14 mouse cellular contexts compared by ENCODE assay signal in the genomic region with DNA sequence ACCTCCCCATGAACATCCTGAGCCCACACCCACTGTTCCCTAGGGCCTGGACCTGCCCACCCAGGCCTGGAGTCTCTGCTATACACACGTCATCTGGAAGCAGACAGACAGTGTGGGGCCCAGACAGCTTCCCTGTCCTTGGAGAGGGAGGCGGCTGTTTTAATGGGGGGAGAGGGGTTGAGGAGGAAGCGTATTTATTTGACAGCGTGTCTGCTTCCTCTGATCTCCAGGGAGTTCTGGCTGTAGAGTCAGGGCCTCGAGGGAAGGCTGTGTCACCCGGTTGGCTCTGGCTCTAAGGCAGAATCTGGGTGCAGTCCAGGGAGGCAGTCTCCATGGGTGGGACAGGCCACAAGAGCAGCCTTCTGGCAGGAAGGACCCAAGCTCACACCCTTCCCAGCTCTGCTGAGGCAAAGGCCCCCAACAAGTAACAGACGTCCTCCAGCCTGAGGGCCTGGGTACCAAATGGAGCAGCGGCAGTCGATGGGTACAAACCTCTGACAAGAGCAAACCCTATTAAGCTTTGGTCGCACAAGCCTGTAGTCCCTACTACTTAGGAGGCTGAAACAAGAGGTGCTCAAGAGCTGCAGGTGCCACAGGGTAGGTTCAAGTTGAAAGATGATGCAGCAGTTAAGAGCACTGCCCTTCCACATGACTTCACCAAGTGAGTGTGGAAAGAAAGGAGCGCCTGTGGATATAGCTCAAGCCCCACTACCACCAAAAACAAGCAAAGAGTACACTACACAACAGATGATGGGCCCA. TPM values are rescaled to one million over a fixed set of nuclear protein-coding genes. Genes with fewer than 3 reads are reported as not detected.
DNase-seq lines count a peak whose midpoint lies in the region; ATAC-seq lines count a peak whose summit lies in the region.
"Had no signal": no experiment of that assay in that cellular context is flagged by ENCODE, and none has a peak within 500 bp of the region (broad histone marks: within the 10 kb centered on the region; RNA-seq: fewer than 3 reads in every experiment).

No protein-coding gene starts in this region.

- ATAC-seq in heart, embryonic 12.5 days (ENCODE audit: insufficient number of reproducible peaks, low FRiP score), result no peak
- no peak for ATAC-seq in embryonic facial prominence, embryonic 15.5 days (ENCODE audit: insufficient number of reproducible peaks, low FRiP score, low TSS enrichment, low read depth)

- H3K9ac ChIP-seq in heart, embryonic 12.5 days, result no peak overlapping the region; the same call in 1 of the 2 replicates
- H3K9ac ChIP-seq in embryonic facial prominence, embryonic 15.5 days, result no peak overlapping the region
- H3K9ac ChIP-seq: hindbrain, embryonic 13.5 days; stomach, embryonic 15.5 days had no signal

- no peak overlapping the region for H3K4me2 ChIP-seq in heart, embryonic 12.5 days
- H3K4me2 ChIP-seq in embryonic facial prominence, embryonic 15.5 days (replicated peaks), result no peak overlapping the region
- H3K4me2 ChIP-seq: hindbrain, embryonic 13.5 days; stomach, embryonic 15.5 days had no signal

- peaks cover 49% of the 10 kb centered on the region for H3K4me1 ChIP-seq in heart, embryonic 12.5 days (replicated peaks)
- peaks cover 43% of the 10 kb centered on the region for H3K4me1 ChIP-seq in embryonic facial prominence, embryonic 15.5 days

- no peaks in the 10 kb centered on the region for H3K9me3 ChIP-seq in heart, embryonic 12.5 days (replicated peaks)
- H3K9me3 ChIP-seq in embryonic facial prominence, embryonic 15.5 days (replicated peaks), result no peaks in the 10 kb centered on the region
- H3K9me3 ChIP-seq: hindbrain, embryonic 13.5 days; stomach, embryonic 15.5 days had no signal

- no peak overlapping the region; the same call in 1 of the 2 replicates for H3K27ac ChIP-seq in heart, embryonic 12.5 days (ENCODE audit: poor library complexity, severe bottlenecking)
- H3K27ac ChIP-seq in embryonic facial prominence, embryonic 15.5 days (replicated peaks), result peak overlapping the region; percentile 77
- H3K27ac ChIP-seq: hindbrain, embryonic 13.5 days; stomach, embryonic 15.5 days had no signal

- 0 out of 2 replicates have a peak, but pooled peaks cover 4% of the 10 kb centered on the region for H3K36me3 ChIP-seq in heart, embryonic 12.5 days
- H3K36me3 ChIP-seq in embryonic facial prominence, embryonic 15.5 days, result no peaks in the 10 kb centered on the region
- H3K36me3 ChIP-seq: hindbrain, embryonic 13.5 days; stomach, embryonic 15.5 days had no signal

- 54% methylated on average over 11 of the region's 11 CpGs for WGBS in heart, embryonic 12.5 days
- WGBS in embryonic facial prominence, embryonic 15.5 days, result 27% methylated on average over 11 of the region's 11 CpGs

- DNase-seq in heart, adult 11 months, result peak; percentile 94
- peak; percentile 82 for DNase-seq in 3134 (ENCODE audit: extremely low read depth, insufficient read length, low spot score)
- peak; percentile 94 for DNase-seq in lung, postnatal 10 days
- DNase-seq in frontal cortex, postnatal 25 days (ENCODE audit: low spot score in 2 of 2), result no peak
- no peak for DNase-seq in layer of hippocampus, adult 9-11 months
- DNase-seq in cerebellum, adult 9-10 months, result no peak
- DNase-seq: left cerebral cortex, postnatal 4 days had no signal

- H3K4me3 ChIP-seq in heart, embryonic 12.5 days, result no peak overlapping the region
- no peak overlapping the region for H3K4me3 ChIP-seq in embryonic facial prominence, embryonic 15.5 days (replicated peaks)
- H3K4me3 ChIP-seq: erythroblast, embryonic 14.5 days; hindbrain, embryonic 13.5 days; stomach, embryonic 15.5 days had no signal

- no peaks in the 10 kb centered on the region for H3K27me3 ChIP-seq in heart, embryonic 12.5 days (replicated peaks)
- no peaks in the 10 kb centered on the region for H3K27me3 ChIP-seq in embryonic facial prominence, embryonic 15.5 days
- H3K27me3 ChIP-seq: CH12.LX; hindbrain, embryonic 13.5 days; stomach, embryonic 15.5 days had no signal

RNA-seq across cellular contexts. Expression of a gene that starts 9.5 kb away (rescaled TPM):
- polyA plus RNA-seq in heart, embryonic 12.5 days (2016; fragmentation: Nextera tagmentation; extraction: Ambion mirVana), result 6.3 and 6.5 TPM in 2 replicates
- 21.5 and 22.6 TPM in 2 replicates for polyA plus RNA-seq in embryonic facial prominence, embryonic 15.5 days (2015; fragmentation: Nextera tagmentation; extraction: Ambion mirVana)

RNA-seq across cellular contexts. Expression of a gene that starts 41.6 kb away (rescaled TPM):
- 530 and 532 TPM in 2 replicates for polyA plus RNA-seq in heart, embryonic 12.5 days (2016; fragmentation: Nextera tagmentation; extraction: Ambion mirVana)
- 748 and 818 TPM in 2 replicates for polyA plus RNA-seq in embryonic facial prominence, embryonic 15.5 days (2015; fragmentation: Nextera tagmentation; extraction: Ambion mirVana)

RNA-seq across cellular contexts. Expression of a gene that starts 59.6 kb away (rescaled TPM):
- polyA plus RNA-seq in heart, embryonic 12.5 days (2016; fragmentation: Nextera tagmentation; extraction: Ambion mirVana), result not detected in 2 replicates
- not detected in 2 replicates for polyA plus RNA-seq in embryonic facial prominence, embryonic 15.5 days (2015; fragmentation: Nextera tagmentation; extraction: Ambion mirVana)
- polyA plus RNA-seq: erythroblast, embryonic 14.5 days; hindbrain, embryonic 13.5 days; neural tube, embryonic 11.5 days; stomach, embryonic 15.5 days had no signal

Comparison
In these comparisons a context has a peak if more than half of its experiments do, and no peak if none do; other contexts are left out.
1. DNase-seq: peak in heart, adult 11 months (single experiment), 3134 (single experiment) and lung, postnatal 10 days (single experiment); none in frontal cortex, postnatal 25 days (0 of 2), layer of hippocampus, adult 9-11 months (single experiment) and cerebellum, adult 9-10 months (single experiment).